Mouse (Mus musculus): ENCODE results near the gene Nemp2. TPM values are rescaled to one million over a fixed set of nuclear protein-coding genes. Genes with fewer than 3 reads are reported as not detected.

The Nemp2 gene
- total RNA-seq, 2 experiments from 2014 or later, result 3.9 to 5.5 TPM

Other genes with a start within 250 kb of the Nemp2 start
- gene Nab1, start 130.0 kb upstream of the Nemp2 start, total RNA-seq (2021), result 10 to 100 TPM; 25.1 to 26.4 TPM
- gene Mfsd6, start 96.8 kb downstream of the Nemp2 start, total RNA-seq (2021), result 10 to 100 TPM; 68.8 to 70.5 TPM
- gene Inpp1, start 187.0 kb downstream of the Nemp2 start, total RNA-seq (2021), result 10 to 100 TPM; 41.6 to 43.9 TPM
- 10 to 100 TPM; 11.9 to 14.6 TPM for gene Hibch, start 214.2 kb downstream of the Nemp2 start, total RNA-seq (2021)